Mouse (Mus musculus): ENCODE results near the gene Arhgap17.

The Arhgap17 gene

DNA sequence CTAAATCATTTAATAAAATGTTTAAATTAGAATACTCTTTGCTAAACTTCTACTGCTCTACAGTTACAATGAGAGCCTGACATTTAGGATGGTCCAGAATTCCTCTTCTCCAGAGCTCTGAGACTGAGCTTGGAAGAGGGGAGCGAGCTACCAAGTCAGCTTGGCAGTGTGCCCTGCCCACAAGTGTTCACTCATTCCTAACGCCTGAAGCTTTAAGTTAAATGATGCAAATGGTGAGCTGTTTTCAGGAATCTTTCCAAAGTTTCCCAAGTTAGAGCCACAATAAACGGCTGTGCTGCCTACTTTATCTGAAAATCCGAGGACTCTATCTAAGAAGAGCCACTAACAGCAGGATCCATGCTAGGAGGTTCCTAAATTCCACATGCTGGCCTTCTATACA, 85.9 kb downstream of the Arhgap17 start:
- no peak for DNase-seq (ENCODE audit: low read depth)

DNA sequence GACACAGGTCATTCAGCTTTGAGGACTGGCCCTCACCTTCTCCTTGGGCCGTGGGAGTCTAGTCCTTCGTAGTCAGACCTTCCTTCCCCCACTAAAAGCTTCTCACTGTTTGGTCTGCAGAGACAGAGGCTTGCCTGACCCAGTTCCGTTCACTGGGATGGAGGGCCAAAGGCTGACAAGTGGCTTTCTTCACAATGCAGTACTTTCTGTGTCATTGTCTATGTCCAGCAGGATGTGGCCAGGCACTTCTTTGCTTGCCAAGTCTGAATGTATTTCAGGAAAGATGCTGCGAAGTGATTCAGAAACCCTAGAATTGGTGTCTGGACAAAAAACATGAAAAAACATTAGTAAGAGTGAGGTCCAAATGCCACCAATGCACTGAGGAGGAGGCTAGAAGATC, 89.9 kb downstream of the Arhgap17 start:
- DNase-seq (ENCODE audit: low read depth): no peak

DNA sequence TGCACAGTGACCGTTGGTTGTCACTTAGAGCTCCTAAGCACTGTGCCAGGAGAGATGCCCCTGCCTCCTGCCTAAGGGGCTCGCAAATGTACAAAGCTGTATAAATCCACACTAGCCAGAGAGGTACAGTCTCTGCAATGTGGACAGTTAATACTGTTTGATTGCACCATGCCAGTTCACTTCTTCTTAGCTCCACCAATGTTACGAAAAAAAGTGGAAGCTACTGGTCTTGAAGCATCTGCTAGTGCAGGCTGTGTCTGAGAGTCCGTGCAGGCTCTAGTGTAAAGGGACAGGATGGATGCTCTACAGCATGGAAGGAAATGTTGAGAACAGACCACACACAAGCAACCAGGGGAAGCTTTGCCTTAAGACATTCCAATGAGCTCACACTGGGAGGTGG, 93.1 kb downstream of the Arhgap17 start:
- peak; percentile 34 for DNase-seq (ENCODE audit: low read depth)

DNA sequence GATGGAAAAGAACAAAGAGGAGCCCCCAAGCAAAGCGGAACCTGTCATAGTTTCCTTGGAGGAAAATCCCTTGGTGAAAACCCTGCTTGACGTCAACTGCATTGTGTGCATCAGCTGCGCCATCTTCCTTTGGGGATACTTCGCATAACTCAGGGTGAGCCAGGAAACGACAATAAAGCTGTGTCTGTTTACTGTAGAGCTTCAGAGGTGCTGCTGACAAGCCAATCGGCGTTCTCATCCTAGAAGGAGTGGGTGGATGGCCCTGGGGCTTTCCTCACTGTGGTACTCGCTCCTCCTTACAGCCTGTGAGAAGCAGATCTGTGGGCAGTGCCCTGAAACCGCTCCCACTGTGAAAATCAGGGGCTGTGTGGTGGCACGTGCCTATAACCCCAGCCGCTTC, 96.7 kb downstream of the Arhgap17 start:
- DNase-seq (ENCODE audit: low read depth): no peak

DNA sequence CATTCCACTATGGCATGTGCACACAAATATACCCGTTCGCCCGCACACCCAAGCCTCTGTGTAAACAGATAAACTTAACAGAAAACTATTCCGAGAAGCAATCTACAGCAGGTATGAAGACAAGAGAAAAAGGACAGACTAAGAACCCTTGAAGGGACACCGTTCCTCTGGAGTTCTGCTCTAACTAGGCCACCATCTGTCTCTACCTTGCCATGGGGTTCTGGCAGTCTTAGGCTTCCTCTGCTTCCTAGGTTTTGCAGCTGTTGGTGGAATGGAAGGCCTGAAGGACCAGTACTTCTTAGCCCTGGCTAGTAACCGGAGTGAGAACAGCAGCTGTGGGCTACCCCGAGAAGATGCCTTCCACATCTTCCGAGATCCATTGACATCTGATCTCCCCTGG, 111.6 kb downstream of the Arhgap17 start:
- DNase-seq (ENCODE audit: low read depth): no peak

DNA sequence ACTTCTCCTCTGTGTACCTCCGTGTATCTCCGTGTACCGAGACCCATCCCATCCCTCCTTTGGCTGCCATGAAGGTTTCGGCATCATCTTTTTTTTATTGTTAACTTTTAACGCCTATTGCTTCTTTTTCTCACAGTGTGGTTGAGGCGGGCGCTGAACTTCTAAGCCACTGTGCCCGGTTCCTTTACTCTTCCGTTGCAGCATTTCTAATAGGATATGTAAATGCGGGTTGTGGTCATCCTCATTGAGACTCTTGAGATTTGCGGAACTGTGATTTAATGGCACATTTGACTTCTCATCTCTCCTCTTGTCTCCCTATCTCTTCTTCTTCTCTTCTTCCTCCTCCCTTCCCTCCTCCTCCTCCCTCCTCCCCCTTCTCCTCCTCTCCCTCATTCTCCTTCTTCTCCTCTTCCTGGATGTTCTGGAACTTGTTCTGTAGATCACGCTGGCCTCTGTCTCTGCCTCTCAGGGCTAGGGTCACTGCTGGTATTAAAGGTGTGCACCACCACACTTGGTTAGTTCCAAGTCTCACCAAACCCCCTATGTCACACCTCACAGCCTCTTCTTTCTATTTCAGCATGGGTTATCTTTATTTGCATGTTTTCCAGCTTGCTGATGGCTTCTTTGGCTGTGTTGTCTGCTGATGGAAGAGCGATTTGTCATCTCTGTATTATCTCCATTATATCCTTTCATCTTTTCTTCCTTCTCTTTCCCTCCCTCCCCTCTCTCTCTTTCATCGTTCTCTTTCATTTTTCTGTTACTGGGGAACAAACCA, 115.3 kb downstream of the Arhgap17 start:
- DNase-seq (ENCODE audit: low read depth): no peak

DNA sequence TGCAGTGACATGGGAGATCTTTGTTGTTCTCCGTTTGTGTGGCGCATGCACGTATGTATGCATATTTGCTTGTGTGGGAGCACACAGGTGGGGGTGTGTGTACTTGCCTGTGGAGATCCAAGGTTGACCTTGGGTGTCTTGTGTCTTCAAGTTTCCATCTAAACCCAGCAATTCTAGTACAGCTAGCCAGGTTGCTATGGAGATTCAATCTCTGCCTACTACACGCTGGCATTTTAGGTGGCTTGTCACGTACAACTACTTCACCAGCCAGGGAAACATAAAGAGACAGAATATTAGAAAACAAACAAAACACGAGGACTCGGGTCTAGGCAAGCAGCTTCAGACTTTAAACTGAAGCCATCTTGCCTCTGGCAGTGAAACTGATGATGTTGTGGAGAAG, 116.3 kb downstream of the Arhgap17 start:
- no peak for DNase-seq (ENCODE audit: low read depth)

DNA sequence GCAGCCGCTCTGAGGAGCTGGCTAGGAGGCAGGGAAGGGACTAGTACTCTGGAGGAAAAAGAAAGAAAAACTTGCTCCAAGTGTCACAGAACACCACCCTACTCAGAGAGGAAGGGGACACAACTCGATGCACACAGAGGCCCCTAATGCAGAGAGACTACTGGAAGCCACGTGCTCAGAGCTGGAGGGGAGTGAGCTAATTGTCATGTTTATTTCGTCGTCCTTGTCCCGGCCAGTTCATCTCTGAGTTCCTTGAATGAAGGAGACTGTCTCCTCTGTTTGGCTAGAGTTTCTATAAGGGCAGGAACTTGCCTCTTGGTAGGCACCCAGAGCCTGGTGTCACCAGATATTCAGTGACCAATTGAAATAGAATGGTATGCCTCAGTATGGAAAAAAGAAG, 118.4 kb downstream of the Arhgap17 start:
- DNase-seq (ENCODE audit: low read depth): no peak

DNA sequence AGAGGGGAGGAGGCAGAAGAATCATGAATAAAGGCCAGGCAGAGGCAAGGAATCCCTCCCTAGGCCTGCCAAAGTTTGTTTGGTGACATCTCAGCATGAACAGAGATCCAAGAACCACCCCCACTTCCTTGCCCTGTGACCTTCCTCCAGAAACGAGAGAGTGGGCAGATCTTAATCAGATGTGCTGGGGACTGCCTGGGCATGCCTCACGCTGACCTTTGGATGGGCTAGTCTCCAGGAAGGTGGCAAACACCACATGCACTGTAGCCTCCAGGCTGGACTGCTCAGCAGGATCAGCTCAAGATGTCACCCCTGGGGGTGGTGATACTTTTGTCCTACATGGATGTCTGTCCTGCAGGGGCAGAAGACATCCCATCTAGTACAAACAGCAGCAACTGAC, 121.5 kb downstream of the Arhgap17 start:
- DNase-seq (ENCODE audit: low read depth): peak; percentile 53

DNA sequence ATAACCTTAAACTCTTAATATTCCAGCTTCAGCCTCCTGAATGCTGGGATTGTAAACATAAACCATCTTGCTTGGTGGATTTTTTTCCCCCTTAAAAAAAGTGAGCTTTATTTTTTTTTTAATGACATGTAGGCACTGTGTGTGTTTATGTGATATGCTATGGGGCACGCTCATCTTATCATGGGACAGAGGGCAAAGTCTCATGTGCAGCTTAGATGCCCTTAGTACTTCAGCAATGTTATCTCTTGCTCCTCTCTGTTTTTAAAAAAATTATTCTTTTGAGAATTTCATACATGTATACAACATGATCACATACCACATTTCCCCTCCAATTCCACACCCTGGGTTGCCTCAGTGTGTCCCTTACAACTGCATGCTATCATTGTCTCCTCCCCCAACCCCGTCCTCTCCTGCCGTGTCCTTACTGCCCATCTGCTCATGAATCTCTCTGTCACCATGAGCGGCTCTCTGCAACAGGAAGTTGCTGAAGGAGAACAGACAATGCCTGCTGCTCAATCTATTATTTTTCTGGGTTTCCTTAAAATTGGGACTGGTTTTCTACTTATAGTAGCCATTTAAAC, 123.1 kb downstream of the Arhgap17 start:
- no peak for DNase-seq (ENCODE audit: low read depth)

DNA sequence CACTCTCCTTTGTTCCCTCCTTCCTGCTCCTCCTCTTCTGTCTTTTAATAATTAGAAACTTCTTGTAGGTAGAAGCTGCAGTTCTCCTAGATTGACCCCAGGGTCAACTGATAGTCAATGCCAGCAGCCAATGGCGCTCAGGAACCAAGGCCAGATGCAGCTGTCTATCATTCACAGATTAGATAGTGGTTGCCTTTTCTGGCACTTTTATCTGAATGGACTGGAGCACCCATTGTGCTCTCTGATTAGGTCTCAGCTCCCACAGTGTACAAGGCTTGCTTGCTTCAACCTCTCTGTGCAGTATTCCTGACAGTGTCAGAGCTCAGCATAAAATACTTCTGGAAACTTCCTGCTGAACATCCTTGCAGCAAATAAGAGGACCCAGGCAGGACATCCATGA, 124.9 kb downstream of the Arhgap17 start:
- DNase-seq (ENCODE audit: low read depth): no peak

DNA sequence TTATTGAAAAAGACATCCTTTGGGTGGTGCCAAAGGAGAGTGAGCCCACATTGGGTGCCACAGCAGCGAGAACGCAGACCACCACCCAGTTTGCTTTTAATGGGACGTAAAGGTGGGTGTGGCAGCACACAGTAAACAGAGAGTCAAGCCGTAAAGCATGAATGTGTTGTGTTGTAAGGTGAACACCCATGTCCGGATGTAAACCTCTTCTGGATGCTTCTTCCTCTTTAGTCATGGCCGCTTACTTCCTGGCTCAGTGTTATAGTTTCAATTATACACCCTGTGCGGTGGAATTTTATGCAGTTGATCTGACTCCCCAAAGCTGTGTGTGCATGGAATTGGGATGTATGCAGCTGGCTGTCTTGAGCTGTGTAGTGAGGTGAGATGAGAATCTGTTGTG, 127.5 kb downstream of the Arhgap17 start:
- DNase-seq (ENCODE audit: low read depth): no peak

DNA sequence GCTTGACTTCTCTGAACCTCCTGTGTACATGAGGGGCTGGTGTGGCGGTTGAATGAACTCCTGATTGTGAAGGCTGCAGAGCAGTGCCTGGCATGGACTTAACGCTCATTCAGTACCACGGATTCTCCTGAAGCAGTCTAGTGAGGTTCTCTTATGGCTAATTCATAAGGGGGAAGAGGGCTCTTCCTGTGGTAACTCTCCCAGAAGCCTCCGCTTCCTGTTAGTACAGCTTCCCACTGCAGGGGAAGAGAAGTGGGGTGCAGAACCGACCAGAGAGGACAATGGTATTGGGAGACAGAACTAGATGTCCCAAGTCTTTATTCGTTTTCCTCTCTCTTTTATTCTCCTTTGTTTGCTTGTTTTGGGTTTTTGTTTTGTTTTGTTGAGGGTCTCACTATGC, 129.7 kb downstream of the Arhgap17 start:
- peak; percentile 57 for DNase-seq (ENCODE audit: low read depth)

DNA sequence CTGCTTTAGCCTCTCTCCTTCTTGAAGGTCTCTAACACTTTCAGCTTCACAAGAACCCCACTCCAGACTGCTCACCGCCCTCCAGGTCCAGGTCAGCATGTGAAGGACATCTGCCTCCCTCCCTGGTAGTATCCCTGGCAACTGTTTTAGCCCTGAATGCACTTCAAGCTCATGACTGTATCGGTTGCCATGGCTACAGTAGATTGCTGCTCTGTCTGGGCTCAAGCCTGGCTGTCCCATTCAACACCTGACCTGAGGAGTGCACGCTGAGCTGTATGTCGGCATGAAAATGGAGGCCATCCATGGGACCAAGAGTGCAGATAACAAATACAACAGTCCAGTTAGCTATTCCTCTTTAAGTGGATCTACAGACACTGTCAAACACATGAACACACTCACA, 131.1 kb downstream of the Arhgap17 start:
- DNase-seq (ENCODE audit: low read depth): no peak

DNA sequence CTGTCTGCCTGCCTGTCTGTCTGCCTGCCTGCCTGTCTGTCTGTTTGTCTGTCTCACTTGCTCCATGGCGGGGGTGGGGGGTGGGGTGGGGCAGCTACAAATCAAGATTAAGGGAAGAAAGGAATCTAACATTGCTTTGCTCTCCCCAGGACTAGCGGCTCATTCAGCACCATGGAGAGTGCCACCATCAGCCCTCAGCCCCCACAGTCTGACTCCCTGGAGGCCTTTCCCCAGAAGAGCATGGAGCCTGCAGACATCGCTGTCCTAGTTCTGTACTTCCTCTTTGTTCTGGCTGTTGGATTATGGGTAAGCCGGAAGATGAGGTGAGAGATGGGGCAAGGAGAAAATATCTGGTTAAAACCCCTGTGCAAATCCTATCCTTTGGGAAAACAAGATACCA, 134.3 kb downstream of the Arhgap17 start:
- peak; percentile 49 for DNase-seq (ENCODE audit: low read depth)

Measured in 416B (cell line).